Mouse (Mus musculus): Measurements from ENCODE around the gene Nupl1.

Gene Nupl1

DNA sequence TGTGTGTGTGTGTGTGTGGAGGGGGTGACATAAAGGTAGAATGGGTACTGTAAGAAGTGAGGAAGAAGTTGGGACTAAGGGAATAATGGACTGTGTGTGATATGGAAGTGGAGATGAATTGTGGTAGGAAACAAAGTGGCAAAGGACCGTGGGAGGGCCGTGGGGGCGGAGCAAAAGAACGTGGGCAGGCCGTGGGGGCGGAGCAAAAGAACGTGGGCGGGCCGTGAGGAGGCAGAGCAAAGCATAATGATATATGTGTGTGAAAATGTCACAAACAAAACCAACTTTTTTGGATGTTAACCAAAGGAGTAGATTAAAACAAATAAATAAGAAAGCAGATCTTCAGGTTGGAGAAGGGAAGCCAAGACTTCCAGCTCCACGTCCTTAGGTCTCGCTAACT, 98.9 kb downstream of the Nupl1 start:
- no peak for DNase-seq (ENCODE audit: low spot score)

DNA sequence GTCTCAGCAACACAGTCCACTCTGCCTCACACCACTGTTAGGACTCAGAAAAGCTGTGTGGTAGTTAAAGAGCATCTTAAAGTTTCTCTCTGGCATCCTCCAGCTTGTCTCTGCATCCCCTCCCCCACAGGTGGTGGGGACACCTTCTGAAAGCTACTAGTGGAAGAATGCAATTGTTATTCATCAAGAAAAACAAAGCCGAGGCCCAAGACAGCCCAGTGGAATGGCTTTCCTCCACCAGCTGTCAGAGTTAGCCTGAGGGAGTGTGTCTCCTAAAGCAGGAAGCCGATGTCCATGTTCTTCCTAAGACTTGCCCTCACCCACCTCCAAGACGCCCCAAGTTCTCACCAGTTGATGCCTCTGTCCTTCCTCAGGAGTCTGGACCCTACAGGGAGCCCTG, 102.3 kb downstream of the Nupl1 start:
- no peak for DNase-seq (ENCODE audit: low spot score)

DNA sequence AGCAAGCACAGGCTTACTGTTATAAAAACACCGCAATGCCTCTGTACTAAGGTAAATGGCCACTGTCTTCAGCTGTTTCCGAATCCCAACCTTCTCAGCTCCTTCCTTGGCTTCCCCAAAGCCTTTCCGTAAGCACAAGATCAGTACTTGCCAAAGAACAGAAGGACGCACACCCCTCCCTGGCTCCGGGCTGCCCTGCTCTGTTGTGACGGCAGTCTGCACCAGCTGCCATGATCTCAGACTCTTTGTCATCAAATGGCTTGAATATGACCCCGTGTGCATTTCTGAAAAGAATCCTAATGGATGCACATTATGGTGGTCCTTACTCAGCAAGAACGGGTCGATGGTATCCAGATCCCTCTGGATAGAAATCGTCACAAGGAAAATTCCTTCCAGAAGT, 108.0 kb downstream of the Nupl1 start:
- DNase-seq (ENCODE audit: low spot score): no peak

DNA sequence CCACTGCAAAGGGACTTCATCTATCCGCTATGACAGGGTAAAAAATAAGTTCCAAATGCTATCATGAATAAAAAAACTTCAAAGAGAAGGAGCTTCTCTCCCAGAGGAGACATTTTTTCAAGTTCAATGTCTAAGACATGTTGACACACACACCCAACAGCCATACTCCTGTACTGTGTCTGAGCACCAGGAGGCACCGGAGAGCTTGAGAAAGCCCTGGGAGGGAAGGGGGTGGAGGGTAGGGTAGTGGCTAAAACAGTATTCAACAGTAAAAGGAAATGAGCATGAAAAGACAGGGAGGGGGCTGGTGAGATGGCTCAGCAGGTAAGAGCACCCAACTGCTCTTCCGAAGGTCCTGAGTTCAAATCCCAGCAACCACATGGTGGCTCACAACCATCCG, 112.9 kb downstream of the Nupl1 start:
- no peak for DNase-seq (ENCODE audit: low spot score)

DNA sequence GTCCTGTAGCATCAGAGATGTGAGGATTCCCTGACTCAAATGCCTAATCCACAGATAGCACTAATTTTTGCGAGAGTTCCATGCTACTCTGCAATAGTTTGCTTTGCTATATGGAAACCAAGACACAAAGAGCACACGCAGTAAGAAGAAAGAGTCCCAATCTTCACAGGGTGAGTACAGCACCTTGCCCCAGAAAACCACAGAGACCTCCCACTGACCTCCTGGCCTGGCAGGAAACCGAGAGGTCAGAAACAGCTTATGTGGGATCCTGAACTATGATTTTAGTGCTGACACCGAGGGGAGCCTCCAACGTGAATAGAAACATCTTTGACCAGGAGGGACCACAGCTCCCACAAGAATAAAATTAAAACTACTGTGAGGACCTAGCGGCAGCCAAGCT, 113.4 kb downstream of the Nupl1 start:
- DNase-seq (ENCODE audit: low spot score): no peak

DNA sequence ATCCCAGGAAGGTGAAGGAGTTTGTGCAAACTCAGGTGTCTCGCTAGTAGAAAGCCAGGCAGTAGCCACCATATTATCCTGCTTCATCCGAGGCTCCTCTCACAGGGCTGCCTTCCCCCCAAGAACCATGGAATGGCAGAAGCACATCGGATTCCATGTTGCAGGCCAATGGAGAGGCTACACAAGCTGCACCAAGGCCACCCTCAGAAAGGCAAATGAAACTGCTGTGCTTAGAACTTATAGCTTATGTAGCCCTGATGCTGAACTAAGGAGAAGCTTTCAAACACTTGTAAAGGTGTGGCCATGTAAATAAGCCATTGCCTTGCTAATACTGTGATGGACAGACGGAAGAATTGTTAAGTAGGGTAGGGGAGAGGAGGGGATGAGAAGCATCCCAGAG, 115.4 kb downstream of the Nupl1 start:
- no peak for DNase-seq (ENCODE audit: low spot score)

DNA sequence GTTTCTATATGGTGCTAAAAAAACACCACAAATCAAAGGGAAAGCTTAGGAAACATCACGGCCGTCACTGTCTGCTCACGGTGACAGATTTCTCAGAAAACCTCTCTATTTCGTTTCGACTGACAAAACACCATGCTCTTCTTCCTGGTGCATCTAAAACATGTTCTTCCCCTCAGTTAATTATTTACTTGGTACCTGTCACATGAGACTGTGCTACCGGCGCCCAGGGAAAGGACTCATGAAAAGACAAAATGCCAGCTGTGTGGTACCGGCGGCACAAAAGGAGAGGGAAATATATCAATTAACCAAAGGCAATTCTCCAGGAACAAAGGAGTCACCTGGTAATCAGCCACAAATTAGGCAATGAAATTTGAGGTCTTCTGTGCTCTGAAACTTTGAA, 116.5 kb downstream of the Nupl1 start:
- DNase-seq (ENCODE audit: low spot score): no peak

All from lung, postnatal 25 days (tissue).